Mouse (Mus musculus) thymus, postnatal 0 days (tissue): ENCODE data around the gene Ear6. TPM values are rescaled to one million over a fixed set of nuclear protein-coding genes. Genes with fewer than 3 reads are reported as not detected.
A peak's percentile ranks its signal among the peaks of the same experiment; 100 is the strongest.

Experiments used
- DNase-seq: peaks from one replicate; pipeline ENCODE4 v3.0.0-alpha.2; 2015; ENCODE audit warnings: low spot score
- microRNA-seq: library from miRNA; unstranded; fragments of <30 nt; microRNA quantifications from one replicate; pipeline ENCODE4, GENCODE M21; 2016; ENCODE audit warnings: borderline number of aligned reads
- polyA plus RNA-seq: library from polyadenylated mRNA; unstranded; fragments of >200 nt; fragmentation: Nextera tagmentation; extraction: Ambion mirVana; gene quantifications from 2 replicates; pipeline ENCODE4 v1.2.1, GENCODE M21; 2015

Gene Ear6
- polyA plus RNA-seq, 1 experiment from 2014 or later, result 0.47 TPM

GRCm38 (mm10) chr14:51893094-51893794 is 39.7 kb downstream of the Ear6 start:
- DNase-seq, result no peak

DNA sequence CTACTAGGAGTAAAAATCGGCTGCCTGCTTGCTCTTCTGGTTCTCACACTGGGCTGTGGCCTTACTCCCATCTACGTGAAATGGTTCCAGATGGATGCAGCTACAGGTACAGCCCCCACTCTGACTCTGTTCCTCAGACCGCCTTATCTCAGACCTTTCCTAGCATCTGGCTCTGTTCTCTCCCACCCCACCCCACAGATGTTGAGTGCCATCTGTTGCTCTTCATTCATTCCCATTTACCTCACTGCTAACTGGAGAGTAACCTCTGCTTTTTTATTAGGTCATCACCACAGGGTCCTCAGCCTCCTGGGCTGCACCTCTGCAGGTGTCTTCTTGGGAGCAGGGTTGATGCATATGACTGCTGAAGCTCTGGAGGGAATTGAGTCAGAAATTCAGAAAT is 40.3 kb downstream of the Ear6 start:
- DNase-seq, result no peak

- DNase-seq, result no peak
Observed at GRCm38 (mm10) chr14:51895071-51895470, 41.6 kb downstream of the Ear6 start.

DNA sequence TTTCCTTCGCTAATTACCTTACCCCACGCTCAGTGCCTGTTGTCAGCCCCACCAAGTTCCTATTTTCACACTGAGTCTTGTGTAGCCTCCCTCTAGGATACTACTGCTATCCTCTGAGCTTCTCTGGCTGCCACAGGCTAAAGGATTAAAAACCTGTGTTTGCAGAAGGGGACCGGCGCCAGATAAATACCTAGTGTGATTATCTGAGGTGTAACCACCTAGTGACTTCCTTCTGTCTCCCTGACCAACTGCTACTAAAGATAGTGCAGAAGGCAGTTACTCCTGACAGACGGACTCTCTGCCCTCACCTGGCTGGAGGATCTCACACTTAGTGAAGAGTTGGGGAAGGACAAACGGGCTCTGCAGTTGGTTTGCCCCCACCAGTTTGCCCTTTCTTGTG is 42.5 kb downstream of the Ear6 start:
- DNase-seq, result no peak

- DNase-seq, result no peak
Observed at GRCm38 (mm10) chr14:51896539-51897170, 43.2 kb downstream of the Ear6 start.

DNA sequence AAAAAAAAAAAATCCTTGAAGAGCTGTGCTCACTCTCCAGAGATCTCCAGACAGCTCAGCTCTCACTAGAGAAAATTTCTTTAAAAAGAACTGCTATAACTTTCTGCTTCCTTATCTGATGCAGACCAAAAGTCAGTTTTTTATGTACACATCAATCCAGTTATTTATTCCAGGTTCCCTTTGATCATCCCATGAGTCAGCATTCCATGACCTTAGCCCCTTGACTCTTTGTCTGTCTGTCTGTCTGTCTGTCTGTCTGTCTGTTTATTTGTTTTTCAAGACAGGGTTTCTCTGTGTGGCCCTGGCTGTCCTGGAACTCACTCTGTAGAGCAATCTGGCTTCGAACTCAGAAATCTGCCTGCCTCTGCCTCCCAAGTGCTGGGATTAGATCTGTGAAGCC is 45.9 kb downstream of the Ear6 start:
- DNase-seq, result no peak

DNA sequence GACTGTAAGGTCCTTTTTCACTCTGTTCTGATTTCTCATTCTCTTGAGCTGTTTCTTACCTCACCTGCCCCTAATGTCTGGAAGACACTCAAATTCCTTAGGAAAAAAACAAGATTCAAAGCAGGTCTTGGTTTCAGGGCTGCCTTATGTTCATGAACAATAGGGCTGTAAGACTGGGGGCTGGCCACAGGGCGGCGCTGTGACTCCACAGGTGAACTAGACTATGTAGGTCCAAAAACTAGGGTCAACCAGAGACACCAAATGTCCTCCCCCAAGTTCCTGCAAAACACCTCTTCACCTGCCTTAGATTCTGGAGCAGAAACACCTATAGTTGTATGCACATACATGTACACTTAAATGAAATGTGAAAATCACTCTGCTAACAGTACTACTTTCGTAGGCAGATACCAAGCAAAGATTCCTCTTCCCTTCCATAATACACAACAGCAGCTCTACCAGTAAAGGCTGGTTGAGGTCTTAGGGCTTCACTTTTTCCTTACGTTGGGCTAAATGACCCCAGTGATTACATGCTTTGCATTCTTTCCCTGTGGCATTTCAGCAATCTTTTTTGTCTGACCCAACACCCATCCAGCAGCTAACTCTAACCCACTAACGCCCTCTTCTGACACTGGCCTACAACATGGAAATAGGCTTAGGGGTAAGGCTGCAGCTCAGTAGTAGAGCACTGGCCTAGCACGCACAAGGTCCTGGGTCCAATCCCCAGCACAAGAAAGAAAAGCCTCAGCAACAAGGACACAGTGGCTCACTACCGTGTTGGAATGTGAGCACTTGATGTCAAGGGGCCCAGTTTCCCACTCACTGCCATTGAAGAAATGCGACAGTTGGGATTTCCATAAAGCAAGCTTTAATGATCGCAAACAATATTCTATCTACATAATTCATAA is 49.6 kb downstream of the Ear6 start:
- DNase-seq, result peak; percentile 81

DNA sequence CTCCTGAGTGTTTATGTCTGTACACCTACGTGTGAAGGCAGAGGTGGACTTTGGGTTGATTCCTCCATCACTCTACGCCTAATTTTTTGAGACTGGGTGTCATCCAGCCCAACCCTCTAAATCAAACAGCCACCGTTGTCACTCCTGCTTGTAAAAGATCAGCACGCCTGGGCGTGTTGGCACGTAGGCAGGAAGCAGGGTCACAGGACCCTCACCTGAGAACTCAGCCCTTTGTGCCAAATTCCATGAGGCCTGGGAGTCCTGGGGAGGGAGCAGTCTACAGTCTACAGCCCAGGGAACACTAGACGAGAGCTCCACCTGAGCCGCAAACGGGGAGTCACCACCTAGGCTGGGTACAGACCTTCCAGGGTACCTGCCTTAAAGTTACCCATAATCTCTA is 50.3 kb downstream of the Ear6 start:
- no peak for DNase-seq

Small RNA genes lying within 50 kb of the gene (microRNA-seq; reads per million reads assigned to microRNA genes)
- not detected for gene Gm27375

Other genes with a start within 250 kb of the Ear6 start
- gene Gm17078, start 242.4 kb upstream of the Ear6 start, polyA plus RNA-seq, result not detected in 2 replicates
- gene Gm4181, start 218.0 kb upstream of the Ear6 start, polyA plus RNA-seq, result not detected in 2 replicates
- not detected in 2 replicates for gene Gm17079, start 158.2 kb upstream of the Ear6 start, polyA plus RNA-seq
- gene Gm5800, start 136.5 kb upstream of the Ear6 start, polyA plus RNA-seq, result not detected in 2 replicates
- 7.3 and 8.0 TPM in 2 replicates for gene Ang4, start 80.1 kb upstream of the Ear6 start, polyA plus RNA-seq
- gene AY358078, start 53.7 kb upstream of the Ear6 start, polyA plus RNA-seq, result not detected in 2 replicates
- gene Mettl17, start 31.1 kb downstream of the Ear6 start, polyA plus RNA-seq, result 41.9 and 50.0 TPM in 2 replicates
- 0.14 and 0.26 TPM in 2 replicates for gene Slc39a2, start 39.2 kb downstream of the Ear6 start, polyA plus RNA-seq
- gene Ndrg2, start 60.5 kb downstream of the Ear6 start, polyA plus RNA-seq, result 14.8 and 16.6 TPM in 2 replicates
- not detected in 2 replicates for gene Tppp2, start 64.7 kb downstream of the Ear6 start, polyA plus RNA-seq
- not detected in 2 replicates for gene Rnase13, start 69.1 kb downstream of the Ear6 start, polyA plus RNA-seq
- 26.9 and 27.0 TPM in 2 replicates for gene Arhgef40, start 131.0 kb downstream of the Ear6 start, polyA plus RNA-seq
- 0.90 and 1.5 TPM in 2 replicates for gene Tmem253, start 162.0 kb downstream of the Ear6 start, polyA plus RNA-seq
- gene Zfp219, start 167.0 kb downstream of the Ear6 start, polyA plus RNA-seq, result 40.7 and 44.5 TPM in 2 replicates
- not detected in 2 replicates for gene Olfr221, start 188.8 kb downstream of the Ear6 start, polyA plus RNA-seq